Mouse (Mus musculus) neutrophil, adult 65 days (primary cell): Measurements from ENCODE around the gene Upf3b. TPM values are rescaled to one million over a fixed set of nuclear protein-coding genes. Genes with fewer than 3 reads are reported as not detected.

Experiments used
- total RNA-seq: library from RNA; stranded (reverse); gene quantifications from 2 replicates; pipeline ENCODE4 v1.2.4, GENCODE M21; 2023

Upf3b gene
- total RNA-seq: 11.3 and 14.3 TPM in 2 replicates

DNA sequence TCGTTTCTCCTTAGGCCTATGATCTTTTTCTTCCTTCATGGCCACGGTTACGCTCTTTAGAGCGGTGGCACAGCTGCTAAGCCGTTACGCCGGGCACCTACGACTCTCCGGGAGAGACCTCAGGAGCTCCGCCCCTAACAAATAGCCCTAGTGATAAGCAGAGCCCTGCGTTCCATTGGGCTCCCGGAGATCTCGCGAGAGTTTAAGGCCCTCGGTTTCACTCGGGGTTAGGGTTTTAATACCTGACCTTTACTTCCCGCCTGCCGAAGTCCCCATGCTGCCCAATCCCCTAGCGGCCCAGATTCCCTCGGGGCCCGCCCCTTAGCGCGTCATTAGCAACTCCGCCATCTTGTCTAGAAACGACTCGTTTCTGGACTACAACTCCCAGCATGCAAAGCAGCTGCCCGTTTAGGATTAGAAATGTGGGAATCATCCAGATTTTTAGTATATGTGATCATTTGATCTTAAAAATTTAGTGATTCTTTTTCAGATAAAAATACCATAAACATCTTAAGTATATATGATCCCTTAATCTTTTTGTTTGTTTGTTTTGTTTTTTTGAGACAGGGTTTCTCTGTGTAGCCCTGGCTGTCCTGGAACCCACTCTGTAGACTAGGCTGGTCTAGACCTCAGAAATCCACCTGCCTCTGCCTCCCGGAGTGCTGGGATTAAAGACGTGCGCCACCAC lies at the start of gene Upf3b:
Gene Upf3b, minus strand, starts transcription at position 130 of the 688 bp plus-strand sequence.

DNA sequence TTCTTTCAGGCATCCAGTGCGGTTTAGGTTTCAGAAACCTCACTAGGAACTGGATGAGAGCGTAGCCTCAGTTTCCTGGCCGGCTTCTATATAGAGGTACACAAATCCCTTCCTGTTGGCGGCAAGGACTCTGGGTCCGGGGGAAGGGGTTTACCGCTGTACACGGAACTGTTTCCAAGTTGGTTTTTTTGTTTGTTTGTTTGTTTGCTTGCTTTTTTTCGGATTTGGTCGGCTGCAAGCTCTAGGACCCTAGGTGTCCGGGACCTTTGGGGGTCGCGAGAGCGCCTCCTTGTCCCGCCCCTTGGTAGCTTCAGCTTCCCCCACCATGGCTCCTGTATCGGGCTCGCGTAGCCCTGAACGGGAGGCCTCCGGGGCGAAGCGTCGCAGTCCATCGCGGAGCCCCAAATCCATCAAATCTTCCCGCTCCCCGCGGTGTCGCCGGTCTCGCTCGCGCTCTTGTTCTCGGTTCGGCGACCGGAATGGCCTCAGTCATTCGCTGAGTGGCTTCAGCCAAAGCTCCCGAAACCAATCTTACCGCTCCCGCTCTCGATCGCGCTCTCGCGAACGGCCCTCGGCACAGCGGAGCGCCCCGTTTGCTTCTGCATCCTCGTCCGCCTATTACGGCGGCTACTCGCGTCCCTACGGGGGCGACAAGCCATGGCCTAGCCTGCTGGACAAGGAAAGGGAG lies 16.7 kb upstream of the Upf3b start, which contains the start of gene Nkap:
Gene Nkap, plus strand, starts transcription at position 125 of the 688 bp plus-strand sequence.

DNA sequence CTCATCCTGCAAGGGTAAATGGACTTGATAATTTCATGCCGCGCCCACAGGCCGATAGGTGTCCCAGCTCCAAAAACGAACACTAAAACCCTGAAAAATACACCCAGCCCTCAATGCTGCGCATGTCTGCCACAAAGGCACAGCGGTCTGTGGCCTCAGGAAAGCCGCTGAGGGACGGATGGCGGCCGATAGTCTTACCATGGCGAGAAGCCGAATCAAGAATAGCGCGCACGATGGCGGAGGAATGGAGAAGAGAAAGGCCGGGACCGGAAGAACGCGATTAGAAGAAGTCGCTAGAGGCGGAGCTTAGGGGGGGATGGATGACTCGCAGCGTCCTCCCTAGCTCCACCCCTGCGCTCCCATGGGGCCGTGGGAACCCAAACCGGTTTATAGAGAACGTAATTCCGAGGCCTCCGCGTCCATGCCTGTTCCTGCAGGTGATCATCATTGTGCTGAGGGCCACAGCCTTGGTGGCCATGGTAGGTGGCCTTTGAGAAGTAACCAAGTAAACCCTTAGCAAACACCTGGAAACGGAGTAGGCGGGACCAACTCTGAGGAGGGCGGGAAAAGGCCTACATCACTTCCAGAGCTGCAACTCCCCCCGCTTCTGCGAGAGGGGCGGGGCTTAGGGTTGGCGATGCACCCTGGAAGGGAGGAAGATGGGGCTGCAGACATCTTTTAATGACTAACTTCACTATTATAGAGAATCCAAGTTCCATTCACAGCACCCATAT lies 25.0 kb downstream of the Upf3b start, which contains the start of gene Rpl39:
Gene Rpl39, minus strand, starts transcription at position 476 of the 734 bp plus-strand sequence.

DNA sequence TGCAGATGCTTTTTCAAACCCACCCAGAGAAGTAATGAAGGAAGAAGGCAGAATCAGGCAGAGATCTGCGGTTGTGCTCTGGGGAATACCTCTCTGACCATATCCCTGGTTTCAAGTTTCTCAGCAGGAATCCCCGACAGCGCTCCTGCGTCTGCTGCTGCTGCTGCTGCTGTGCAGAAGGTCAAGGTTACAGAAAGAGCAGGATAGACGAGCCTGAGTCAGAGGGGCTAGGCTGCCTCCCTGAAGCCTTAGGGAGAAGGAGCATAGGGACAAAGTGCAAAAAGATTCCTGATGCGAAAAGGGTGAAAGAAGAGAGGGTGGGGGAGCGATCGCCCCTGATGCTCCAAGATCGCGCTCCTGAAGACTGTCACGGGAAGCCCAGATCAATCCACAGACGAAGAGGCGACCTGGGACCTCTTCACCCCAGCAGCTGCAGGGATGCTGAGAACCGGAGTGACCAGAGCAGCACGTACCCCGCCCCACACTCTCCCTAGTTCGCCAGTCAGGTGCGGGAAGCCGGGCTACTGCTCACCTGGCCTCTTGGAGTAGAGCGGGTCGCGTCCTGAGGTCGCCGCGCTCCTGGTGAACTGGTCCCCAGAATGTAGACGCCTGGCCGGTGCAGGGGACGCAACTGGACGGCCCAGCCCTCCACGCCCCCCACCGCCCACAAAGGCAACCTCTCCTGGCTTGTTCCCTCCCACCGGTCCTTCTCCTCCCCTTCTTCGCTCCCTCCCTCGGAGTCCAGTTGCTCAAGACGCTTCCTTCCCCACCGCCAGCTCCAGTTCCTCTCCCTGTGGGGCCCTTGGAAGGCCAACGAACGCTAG lies 61.8 kb downstream of the Upf3b start, which contains the start of gene Sowahd:
Gene Sowahd, plus strand, starts transcription at position 780 of the 824 bp plus-strand sequence.

Other genes with a start within 250 kb of the Upf3b start
- gene Ube2a, start 236.4 kb downstream of the Upf3b start, total RNA-seq: 71.2 and 75.9 TPM in 2 replicates
- 36.0 and 53.1 TPM in 2 replicates for gene C330007P06Rik, start 236.2 kb downstream of the Upf3b start, total RNA-seq
- 1.6 and 1.9 TPM in 2 replicates for gene Nkrf, start 207.4 kb downstream of the Upf3b start, total RNA-seq
- 21.9 and 28.2 TPM in 2 replicates for gene Sept6, start 118.5 kb downstream of the Upf3b start, total RNA-seq
- not detected in 2 replicates for gene Sowahd, start 61.5 kb downstream of the Upf3b start, total RNA-seq
- 246 and 267 TPM in 2 replicates for gene Rpl39, start 24.9 kb downstream of the Upf3b start, total RNA-seq
- 11.5 and 15.5 TPM in 2 replicates for gene Nkap, start 16.5 kb upstream of the Upf3b start, total RNA-seq
- not detected in 2 replicates for gene Akap14, start 58.5 kb upstream of the Upf3b start, total RNA-seq
- gene Ndufa1, start 80.8 kb upstream of the Upf3b start, total RNA-seq: 90.8 and 107 TPM in 2 replicates
- 3.0 and 3.3 TPM in 2 replicates for gene Rnf113a1, start 80.9 kb upstream of the Upf3b start, total RNA-seq
- gene Gm9, start 100.7 kb upstream of the Upf3b start, total RNA-seq: not detected in 2 replicates
- not detected in 2 replicates for gene Rhox1, start 111.9 kb upstream of the Upf3b start, total RNA-seq
- not detected in 2 replicates for gene Rhox2a, start 134.7 kb upstream of the Upf3b start, total RNA-seq
- not detected in 2 replicates for gene Rhox3a, start 139.6 kb upstream of the Upf3b start, total RNA-seq
- gene Rhox4a, start 155.0 kb upstream of the Upf3b start, total RNA-seq: not detected in 2 replicates